In the genomic region with DNA sequence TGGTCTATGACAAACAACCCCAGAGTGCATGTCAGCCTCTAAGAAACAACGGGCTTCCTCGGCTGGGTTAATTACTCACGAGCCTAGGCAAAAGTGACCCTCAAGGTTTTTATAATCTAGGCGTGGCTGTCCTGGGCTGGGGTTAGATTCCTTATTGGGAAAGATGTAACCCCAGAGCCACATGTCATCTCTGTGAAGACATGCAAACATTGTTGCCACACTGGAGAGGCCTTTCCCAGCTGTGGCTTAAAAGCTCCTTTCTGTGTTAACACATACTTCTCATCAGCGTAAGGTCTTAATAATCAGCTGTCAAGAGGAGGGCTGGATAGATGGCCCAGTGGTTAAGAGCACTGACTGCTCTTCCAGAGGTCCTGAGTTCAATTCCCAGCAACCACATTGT, we compare ENCODE assay signal across 25 mouse cellular contexts. TPM values are rescaled to one million over a fixed set of nuclear protein-coding genes. Genes with fewer than 3 reads are reported as not detected.
"Had no signal": no experiment of that assay in that cellular context is flagged by ENCODE, and none has a peak within 500 bp of the region (broad histone marks: within the 10 kb centered on the region; RNA-seq: fewer than 3 reads in every experiment).

No protein-coding gene starts in this region.

- H3K27me3 ChIP-seq: heart, embryonic 13.5 days; heart, embryonic 15.5 days; hindbrain, embryonic 13.5 days; hindbrain, embryonic 15.5 days; kidney, embryonic 15.5 days; limb, embryonic 12.5 days had no signal

- H3K4me2 ChIP-seq: heart, embryonic 11.5 days; heart, embryonic 13.5 days; heart, embryonic 15.5 days; hindbrain, embryonic 13.5 days; hindbrain, embryonic 15.5 days; kidney, embryonic 15.5 days; limb, embryonic 12.5 days had no signal

- DNase-seq: gastrocnemius, adult 2 months; gastrocnemius, postnatal 10 days; gastrocnemius, postnatal 25 days; heart, adult 11 months; heart, adult 2 months; heart, postnatal 14 days; heart, postnatal 36 days; kidney, adult 11 months; kidney, adult 2 months; kidney, adult 9 months; kidney, postnatal 14 days; kidney, postnatal 36 days; liver had no signal

- ATAC-seq: hindbrain, postnatal 0 days; intestine, embryonic 16.5 days had no signal

- H3K4me3 ChIP-seq: gastrocnemius, adult 2 months; heart, adult 2 months; heart, embryonic 13.5 days; heart, embryonic 15.5 days; hindbrain, embryonic 13.5 days; hindbrain, embryonic 15.5 days; kidney, embryonic 15.5 days; left cerebral cortex, adult 2 months; limb, embryonic 10.5 days; limb, embryonic 12.5 days had no signal

- H3K27ac ChIP-seq: gastrocnemius, adult 2 months; heart, adult 2 months; heart, embryonic 13.5 days; heart, embryonic 15.5 days; hindbrain, embryonic 13.5 days; hindbrain, embryonic 15.5 days; hindbrain, postnatal 0 days; kidney, embryonic 15.5 days; kidney, postnatal 0 days; left cerebral cortex, adult 2 months; limb, embryonic 10.5 days; limb, embryonic 12.5 days had no signal

- H3K4me1 ChIP-seq: heart, embryonic 13.5 days; heart, embryonic 15.5 days; hindbrain, embryonic 13.5 days; hindbrain, embryonic 15.5 days; kidney, embryonic 15.5 days; limb, embryonic 10.5 days; limb, embryonic 12.5 days had no signal

- H3K9me3 ChIP-seq: heart, embryonic 13.5 days; heart, embryonic 15.5 days; hindbrain, embryonic 13.5 days; hindbrain, embryonic 15.5 days; kidney, embryonic 15.5 days; limb, embryonic 10.5 days; limb, embryonic 12.5 days had no signal

- H3K9ac ChIP-seq: heart, embryonic 13.5 days; heart, embryonic 15.5 days; hindbrain, embryonic 13.5 days; hindbrain, embryonic 15.5 days; kidney, embryonic 15.5 days; limb, embryonic 12.5 days had no signal

RNA-seq across cellular contexts. Expression of a gene that starts 19.4 kb away (rescaled TPM):
- total RNA-seq: gastrocnemius, postnatal 25 days; hindbrain, postnatal 0 days had no signal
